ENCODE assay signal across 8 mouse cellular contexts in the genomic region with DNA sequence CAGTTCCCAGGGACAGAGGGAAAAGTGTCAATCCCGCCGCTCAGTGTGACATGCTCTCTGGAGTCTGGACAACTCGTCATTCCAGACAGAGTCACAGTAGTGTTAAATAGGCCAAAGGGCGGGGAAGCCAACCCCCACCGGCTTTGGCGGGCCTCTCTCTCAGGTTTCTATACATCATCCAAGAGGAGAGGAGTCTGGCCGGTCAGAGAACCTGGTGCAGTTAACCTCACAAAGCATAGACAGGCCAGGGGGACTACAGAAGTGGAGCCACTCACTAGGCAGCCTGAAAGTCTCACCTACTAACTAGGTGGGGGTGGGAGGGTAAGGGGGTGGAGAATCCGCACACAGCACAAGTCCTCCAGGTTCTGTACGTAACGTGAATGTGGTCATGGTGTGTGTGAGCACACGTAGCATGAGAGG.
DNase-seq lines count a peak whose midpoint lies in the region; ATAC-seq and TF ChIP-seq lines count a peak whose summit lies in the region.

No protein-coding gene starts in this region.

- no peak for TF ChIP-seq CTCF in liver, postnatal 0 days (IDR thresholded peaks at IDR 0.05; ENCODE audit: low read depth)

- peaks cover 5% of the 10 kb centered on the region for H3K9me3 ChIP-seq in megakaryocyte, embryonic 14.5 days
- no peaks in the 10 kb centered on the region for H3K9me3 ChIP-seq in forebrain, embryonic 12.5 days
- no peaks in the 10 kb centered on the region for H3K9me3 ChIP-seq in intestine, embryonic 16.5 days (ENCODE audit: control insufficient read depth, low read length)
- no peaks in the 10 kb centered on the region for H3K9me3 ChIP-seq in liver, postnatal 0 days (ENCODE audit: low read length)

- TF ChIP-seq EP300 in liver, postnatal 0 days (IDR thresholded peaks at IDR 0.05; ENCODE audit: low read depth): no peak

- H3K9ac ChIP-seq in forebrain, embryonic 12.5 days: peak overlapping the region; percentile 68
- peak overlapping the region; percentile 73 for H3K9ac ChIP-seq in intestine, embryonic 16.5 days (ENCODE audit: low read depth, low read length)
- H3K9ac ChIP-seq in liver, postnatal 0 days (replicated peaks): peak overlapping the region; percentile 41

- 0 out of 2 replicates have a peak overlapping the region, but pooled peaks have one; percentile 46 for H3K27ac ChIP-seq in forebrain, embryonic 12.5 days
- peak overlapping the region; percentile 79 for H3K27ac ChIP-seq in intestine, embryonic 16.5 days (ENCODE audit: low read length)
- peak overlapping the region; percentile 92 for H3K27ac ChIP-seq in liver, postnatal 0 days (ENCODE audit: low read depth)

- ATAC-seq in megakaryocyte, adult 5-6 weeks (ENCODE audit: poor library complexity, severe bottlenecking): no peak
- peak; percentile 31; the same call in 1 of the 2 replicates for ATAC-seq in forebrain, embryonic 12.5 days (ENCODE audit: low FRiP score)
- ATAC-seq in intestine, embryonic 16.5 days: peak; percentile 47
- ATAC-seq in liver, postnatal 0 days: peak; percentile 80
- no peak for ATAC-seq in frontal cortex, adult (ENCODE audit: low TSS enrichment)

- peaks cover 49% of the 10 kb centered on the region for H3K27me3 ChIP-seq in megakaryocyte, embryonic 14.5 days (replicated peaks)
- H3K27me3 ChIP-seq in forebrain, embryonic 12.5 days: no peaks in the 10 kb centered on the region
- no peaks in the 10 kb centered on the region for H3K27me3 ChIP-seq in intestine, embryonic 16.5 days (replicated peaks; ENCODE audit: control insufficient read depth, insufficient read depth, low read length)
- no peaks in the 10 kb centered on the region for H3K27me3 ChIP-seq in liver, postnatal 0 days (ENCODE audit: insufficient read depth, low read length)

- peak; percentile 61 for DNase-seq in liver, postnatal 0 days
- no peak for DNase-seq in ovary, postnatal 14 days (ENCODE audit: low spot score)
- DNase-seq in right cerebral cortex, postnatal 14 days: no peak

- H3K4me3 ChIP-seq in megakaryocyte, embryonic 14.5 days (replicated peaks): peak overlapping the region; percentile 81
- H3K4me3 ChIP-seq in forebrain, embryonic 12.5 days (replicated peaks): peak overlapping the region; percentile 64
- H3K4me3 ChIP-seq in intestine, embryonic 16.5 days (ENCODE audit: low read length): peak overlapping the region; percentile 85
- peak overlapping the region; percentile 72 for H3K4me3 ChIP-seq in liver, postnatal 0 days (ENCODE audit: low read depth, low read length)

- 1% methylated on average over 11 of the region's 11 CpGs for WGBS in forebrain, embryonic 12.5 days
- 4% methylated on average over 11 of the region's 11 CpGs for WGBS in intestine, embryonic 16.5 days
- 31% methylated on average over 11 of the region's 11 CpGs for WGBS in liver, postnatal 0 days (ENCODE audit: insufficient replicate concordance)

- H3K4me1 ChIP-seq in megakaryocyte, embryonic 14.5 days: peaks cover 33% of the 10 kb centered on the region
- H3K4me1 ChIP-seq in forebrain, embryonic 12.5 days: peaks cover 40% of the 10 kb centered on the region
- H3K4me1 ChIP-seq in intestine, embryonic 16.5 days (ENCODE audit: control insufficient read depth, insufficient read depth, low read length): peaks cover 36% of the 10 kb centered on the region
- peaks cover 7% of the 10 kb centered on the region for H3K4me1 ChIP-seq in liver, postnatal 0 days (ENCODE audit: insufficient read depth)

- H3K4me2 ChIP-seq in forebrain, embryonic 12.5 days: peak overlapping the region; percentile 75
- peak overlapping the region; percentile 68 for H3K4me2 ChIP-seq in intestine, embryonic 16.5 days (ENCODE audit: low read depth, low read length)
- H3K4me2 ChIP-seq in liver, postnatal 0 days (ENCODE audit: low read depth, low read length): peak overlapping the region; percentile 80

- no peaks in the 10 kb centered on the region for H3K36me3 ChIP-seq in megakaryocyte, embryonic 14.5 days (replicated peaks; ENCODE audit: low read length)
- no peaks in the 10 kb centered on the region for H3K36me3 ChIP-seq in forebrain, embryonic 12.5 days (replicated peaks)
- H3K36me3 ChIP-seq in intestine, embryonic 16.5 days (ENCODE audit: control insufficient read depth, insufficient read depth, low read length): no peaks in the 10 kb centered on the region
- H3K36me3 ChIP-seq in liver, postnatal 0 days (replicated peaks; ENCODE audit: insufficient read depth, low read length): no peaks in the 10 kb centered on the region

Comparison
In these comparisons a context has a peak if more than half of its experiments do, and no peak if none do; other contexts are left out.
1. ATAC-seq: peak in forebrain, embryonic 12.5 days (single experiment), intestine, embryonic 16.5 days (single experiment) and liver, postnatal 0 days (single experiment); none in megakaryocyte, adult 5-6 weeks (single experiment) and frontal cortex, adult (single experiment).
2. Peak in every context shown above with its lines, with median percentiles within 50 percentile points of each other: H3K4me3 ChIP-seq, H3K27ac ChIP-seq, H3K4me2 ChIP-seq and H3K9ac ChIP-seq.